Mouse (Mus musculus) heart, postnatal 0 days (tissue): ENCODE measurements around the gene Tomm40l. TPM values are rescaled to one million over a fixed set of nuclear protein-coding genes. Genes with fewer than 3 reads are reported as not detected.
A peak's percentile ranks its signal among the peaks of the same experiment; 100 is the strongest.

ENCODE experiments used
- ATAC-seq: fragments of 200-750 bp; cut with Nextera tagmentation; 2 replicates; pipeline ENCODE4 v1.8.0; 2017; ENCODE audit warnings: low read depth, moderate number of reproducible peaks, moderate library complexity; ENCODE audit not compliant: insufficient read depth
- DNase-seq: peaks from one replicate; pipeline ENCODE4 v3.0.0-alpha.2; 2016; ENCODE audit warnings: low spot score
- H3K27ac ChIP-seq: fragments of 300-500 bp; sonication (generic); 2 replicates; pipeline ENCODE4 v1.5.1; 2014; ENCODE audit warnings: low read depth, mild to moderate bottlenecking
- H3K27me3 ChIP-seq: fragments of 300-500 bp; sonication (generic); 2 replicates; pipeline ENCODE4 v1.6.1; 2014; ENCODE audit warnings: low read length, mixed read lengths; ENCODE audit not compliant: control insufficient read depth, insufficient read depth
- H3K36me3 ChIP-seq: fragments of 300-500 bp; sonication (generic); replicated peaks from 2 replicates; pipeline ENCODE4 v1.6.1; 2014; ENCODE audit warnings: low read length, mixed read lengths; ENCODE audit not compliant: control insufficient read depth, insufficient read depth
- H3K4me1 ChIP-seq: fragments of 300-500 bp; sonication (generic); 2 replicates; pipeline ENCODE4 v1.6.1; 2014; ENCODE audit warnings: antibody characterized with exemption; ENCODE audit not compliant: control insufficient read depth, insufficient read depth
- H3K4me2 ChIP-seq: fragments of 300-500 bp; sonication (generic); 2 replicates; pipeline ENCODE4 v1.6.1; 2014; ENCODE audit warnings: low read depth, mild to moderate bottlenecking, low read length, moderate library complexity
- H3K4me3 ChIP-seq: fragments of 300-500 bp; sonication (generic); 2 replicates; pipeline ENCODE4 v1.5.1; 2014; ENCODE audit warnings: low read depth, low read length
- H3K9ac ChIP-seq: fragments of 300-500 bp; sonication (generic); replicated peaks from 2 replicates; pipeline ENCODE4 v1.6.1; 2014; ENCODE audit warnings: low read depth, low read length, mixed read lengths
- H3K9me3 ChIP-seq: fragments of 300-500 bp; sonication (generic); replicated peaks from 2 replicates; pipeline ENCODE4 v1.6.1; 2016; ENCODE audit warnings: low read length; ENCODE audit not compliant: control insufficient read depth
- CTCF ChIP-seq: IDR thresholded peaks from 2 replicates; pipeline ENCODE4 v1.5.1; 2016; ENCODE audit warnings: antibody characterized with exemption, control low read depth, low read depth
- EP300 ChIP-seq: IDR thresholded peaks from 2 replicates; pipeline ENCODE4 v1.6.1; 2016; ENCODE audit warnings: antibody characterized with exemption, low read depth
- WGBS: fragments of 180-500 bp; shearing (Covaris S2); extraction: QIAGEN DNeasy Blood & Tissue Kit; methylation state at CpG from one replicate; pipeline ENCODE4 v1.1.7; 2014; 5-methylcytosine and 5-hydroxymethylcytosine counted together
- polyA plus RNA-seq: library from polyadenylated mRNA; unstranded; fragments of >200 nt; fragmentation: Nextera tagmentation; extraction: Ambion mirVana; gene quantifications from 2 replicates; pipeline ENCODE4 v1.2.1, GENCODE M21; 2015
- total RNA-seq: library from RNA; depleted of rRNA; stranded (reverse); fragments of >200 nt; gene quantifications from 2 replicates; pipeline ENCODE4 v1.2.3, GENCODE M21; 2014; ENCODE audit warnings: low replicate concordance; rRNA removed

The Tomm40l gene
- 82.0 and 97.7 TPM in 2 replicates for total RNA-seq
- polyA plus RNA-seq = 56.0 and 64.6 TPM in 2 replicates

- Histone ChIP-seq H3K4me1 (peaks cover 8% of the 10 kb centered on the region), H3K27me3 (no peaks in the 10 kb centered on the region), H3K36me3 (peaks cover 24% of the 10 kb centered on the region), H3K4me3 (peak within 1 kb of the TSS; percentile 66), H3K9me3 (no peaks in the 10 kb centered on the region), H3K9ac (peak within 1 kb of the TSS; percentile 56), H3K4me2 (peak within 1 kb of the TSS; percentile 77), H3K27ac (peak within 1 kb of the TSS; percentile 94)
- under 1% methylated on average over 28 of the region's 28 CpGs for WGBS
- DNase-seq = peak; percentile 100
- TF ChIP-seq CTCF (peak; percentile 79), EP300 (no peak; the same call in 1 of the 2 replicates)
- peak; percentile 97 for ATAC-seq
Observed at GRCm38 (mm10) chr1:171222238-171223155, at the start of gene Tomm40l. Gene Tomm40l (minus strand): TSS chr1:171222514.

- Histone ChIP-seq H3K9me3 (no peaks in the 10 kb centered on the region), H3K4me2 (no peak overlapping the region), H3K36me3 (peaks cover 46% of the 10 kb centered on the region), H3K27me3 (no peaks in the 10 kb centered on the region), H3K27ac (no peak overlapping the region), H3K9ac (no peak overlapping the region), H3K4me1 (peaks cover 12% of the 10 kb centered on the region; the same call in 1 of the 2 replicates), H3K4me3 (no peak overlapping the region)
- TF ChIP-seq EP300 (no peak), CTCF (no peak)
- WGBS = 76% methylated on average over 3 of the region's 3 CpGs
- DNase-seq (no peak), ATAC-seq (no peak)
Observed at GRCm38 (mm10) chr1:171272086-171272485, 49.8 kb upstream of the Tomm40l start.

GRCm38 (mm10) chr1:171271622-171272021 is 49.3 kb upstream of the Tomm40l start:
- 64% methylated on average over 10 of the region's 10 CpGs for WGBS
- Histone ChIP-seq H3K27me3 (no peaks in the 10 kb centered on the region), H3K4me1 (peaks cover 12% of the 10 kb centered on the region; the same call in 1 of the 2 replicates), H3K9me3 (no peaks in the 10 kb centered on the region), H3K36me3 (peaks cover 42% of the 10 kb centered on the region), H3K9ac (no peak overlapping the region), H3K4me2 (peak overlapping the region; percentile 98; the same call in 1 of the 2 replicates), H3K4me3 (no peak overlapping the region), H3K27ac (no peak overlapping the region)
- ATAC-seq (no peak), DNase-seq (no peak)
- TF ChIP-seq EP300 = no peak
- no peak for TF ChIP-seq CTCF

GRCm38 (mm10) chr1:171271196-171271595 is 48.9 kb upstream of the Tomm40l start:
- Histone ChIP-seq H3K27ac (no peak overlapping the region), H3K4me2 (peak overlapping the region; percentile 98), H3K9ac (peak overlapping the region; percentile 75; the same call in 1 of the 2 replicates), H3K9me3 (no peaks in the 10 kb centered on the region), H3K27me3 (no peaks in the 10 kb centered on the region), H3K4me3 (peak overlapping the region; percentile 94), H3K36me3 (peaks cover 37% of the 10 kb centered on the region), H3K4me1 (peaks cover 12% of the 10 kb centered on the region; the same call in 1 of the 2 replicates)
- no peak for TF ChIP-seq EP300
- TF ChIP-seq CTCF = no peak
- WGBS = 34% methylated on average over 9 of the region's 9 CpGs
- no peak for DNase-seq
- ATAC-seq = no peak

- Histone ChIP-seq H3K4me3 (peak overlapping the region; percentile 94), H3K4me2 (peak overlapping the region; percentile 98), H3K9me3 (no peaks in the 10 kb centered on the region), H3K4me1 (peaks cover 12% of the 10 kb centered on the region; the same call in 1 of the 2 replicates), H3K9ac (peak overlapping the region; percentile 75), H3K36me3 (peaks cover 31% of the 10 kb centered on the region), H3K27me3 (no peaks in the 10 kb centered on the region), H3K27ac (peak overlapping the region; percentile 71)
- ATAC-seq (peak; percentile 49), DNase-seq (no peak)
- TF ChIP-seq EP300 (no peak), CTCF (no peak)
- 1% methylated on average over 19 of the region's 19 CpGs for WGBS
Observed at GRCm38 (mm10) chr1:171270573-171270900, 48.2 kb upstream of the Tomm40l start.
